8 mouse cellular contexts compared by ENCODE assay signal in the genomic region with DNA sequence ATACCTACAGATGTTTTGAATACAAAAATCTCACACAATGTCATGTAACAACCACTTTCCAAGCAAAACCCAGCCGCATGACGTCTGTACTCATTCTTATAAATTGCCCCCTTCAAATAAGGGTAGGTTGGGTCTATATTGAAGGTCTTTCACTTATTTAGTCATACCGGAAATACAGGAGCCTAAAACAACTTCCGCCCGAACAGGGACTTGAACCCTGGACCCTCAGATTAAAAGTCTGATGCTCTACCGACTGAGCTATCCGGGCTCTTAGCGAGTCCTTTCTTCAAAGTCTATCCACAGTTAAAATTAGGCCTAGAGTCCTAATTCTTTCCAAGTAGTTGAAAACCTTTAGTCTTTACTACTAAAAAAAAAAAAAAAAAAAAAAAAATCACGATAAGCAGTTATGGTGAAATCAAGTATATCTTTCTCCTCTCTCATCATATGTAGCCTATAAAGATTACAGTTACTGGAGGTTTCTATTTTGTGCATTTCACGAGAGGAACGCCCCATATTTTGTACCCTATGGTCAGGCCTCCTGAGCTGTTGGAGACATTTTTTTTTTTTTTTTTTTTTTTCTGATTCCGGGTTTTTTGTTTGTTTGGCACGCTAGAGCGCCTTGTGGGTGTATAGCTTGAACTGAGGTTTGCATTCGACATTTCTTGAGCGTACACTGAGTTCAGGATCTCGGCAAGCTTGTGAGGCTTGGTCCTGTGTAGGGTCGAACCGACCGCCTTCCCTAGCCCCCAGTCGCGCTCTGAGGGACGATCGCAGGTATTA. TPM values are rescaled to one million over a fixed set of nuclear protein-coding genes. Genes with fewer than 3 reads are reported as not detected.
DNase-seq lines count a peak whose midpoint lies in the region; ATAC-seq and TF ChIP-seq lines count a peak whose summit lies in the region.

No protein-coding gene starts in this region.

- peak; percentile 96 for DNase-seq in 416B (ENCODE audit: low read depth)
- DNase-seq in embryo, embryonic 9.5 days (ENCODE audit: extremely low spot score): peak; percentile 92
- DNase-seq in heart, adult 9 months (ENCODE audit: low spot score in 2 of 2): peak; percentile 67 to 85
- peak; percentile 75 to 83 for DNase-seq in kidney, adult 8-10 months
- DNase-seq in midbrain, postnatal 0 days (ENCODE audit: low spot score): peak; percentile 86
- peak; percentile 84 for DNase-seq in splenic B cell, adult 2 months (ENCODE audit: low read depth, low spot score)

- peak; percentile 5 for ATAC-seq in activated CD4-positive, CD25-positive, alpha-beta regulatory T cell, adult 4 months
- ATAC-seq in limb, embryonic 15.5 days (ENCODE audit: insufficient number of reproducible peaks, low FRiP score, low TSS enrichment, low read depth): peak; percentile 12; the same call in 1 of the 2 replicates
- ATAC-seq in midbrain, postnatal 0 days (ENCODE audit: low FRiP score): no peak

- H3K9me3 ChIP-seq in limb, embryonic 15.5 days: no peaks in the 10 kb centered on the region
- no peaks in the 10 kb centered on the region for H3K9me3 ChIP-seq in midbrain, postnatal 0 days (ENCODE audit: low read length)

- peak overlapping the region; percentile 52 for H3K9ac ChIP-seq in limb, embryonic 15.5 days
- H3K9ac ChIP-seq in midbrain, postnatal 0 days (replicated peaks; ENCODE audit: low read length, poor library complexity, severe bottlenecking): peak overlapping the region; percentile 71

- peaks cover 19% of the 10 kb centered on the region; the same call in 1 of the 2 replicates for H3K4me1 ChIP-seq in limb, embryonic 15.5 days
- H3K4me1 ChIP-seq in midbrain, postnatal 0 days (ENCODE audit: insufficient read depth, low read length): 0 out of 2 replicates have a peak, but pooled peaks cover 1% of the 10 kb centered on the region

- no peak for TF ChIP-seq CTCF in midbrain, postnatal 0 days (IDR thresholded peaks at IDR 0.05)

- peak overlapping the region; percentile 64 for H3K4me2 ChIP-seq in limb, embryonic 15.5 days
- peak overlapping the region; percentile 68 for H3K4me2 ChIP-seq in midbrain, postnatal 0 days (ENCODE audit: low read depth, low read length, poor library complexity, severe bottlenecking)

- peak overlapping the region; percentile 54 for H3K4me3 ChIP-seq in limb, embryonic 15.5 days
- peak overlapping the region; percentile 59 for H3K4me3 ChIP-seq in midbrain, postnatal 0 days (ENCODE audit: low read depth, low read length)

- H3K27me3 ChIP-seq in limb, embryonic 15.5 days: no peaks in the 10 kb centered on the region
- no peaks in the 10 kb centered on the region for H3K27me3 ChIP-seq in midbrain, postnatal 0 days (ENCODE audit: insufficient read depth, low read length)
- no peaks in the 10 kb centered on the region for H3K27me3 ChIP-seq in splenic B cell, adult 2 months (ENCODE audit: control insufficient read depth, insufficient read depth, low read length, poor library complexity, severe bottlenecking)

- H3K36me3 ChIP-seq in limb, embryonic 15.5 days: no peaks in the 10 kb centered on the region
- H3K36me3 ChIP-seq in midbrain, postnatal 0 days (ENCODE audit: insufficient read depth, low read length): no peaks in the 10 kb centered on the region
- H3K36me3 ChIP-seq in splenic B cell, adult 2 months (ENCODE audit: control insufficient read depth, insufficient read depth, low read length, poor library complexity, severe bottlenecking): no peaks in the 10 kb centered on the region

- peak overlapping the region; percentile 91 for H3K27ac ChIP-seq in limb, embryonic 15.5 days
- peak overlapping the region; percentile 82 for H3K27ac ChIP-seq in midbrain, postnatal 0 days (ENCODE audit: low read depth, low read length)

- WGBS in limb, embryonic 15.5 days: under 1% methylated on average over 24 of the region's 24 CpGs
- WGBS in midbrain, postnatal 0 days: 2% methylated on average over 24 of the region's 24 CpGs

RNA-seq across cellular contexts. Expression of gene Olfr1423, which starts 31.4 kb away (rescaled TPM):
- polyA plus RNA-seq in activated CD4-positive, CD25-positive, alpha-beta regulatory T cell, adult 4 months (2017; shearing (Covaris generic)): under 1 TPM in 1 of 2 experiments, not detected in 1; 0.05 TPM
- polyA plus RNA-seq in limb, embryonic 15.5 days (2015; fragmentation: Nextera tagmentation; extraction: Ambion mirVana): 0.03 TPM in 1 of 2 replicates, not detected in the other
- not detected in 2 replicates for total RNA-seq in midbrain, postnatal 0 days (2014; rRNA removed)
- not detected in 2 replicates for polyA plus RNA-seq in midbrain, postnatal 0 days (2015; fragmentation: Nextera tagmentation; extraction: Ambion mirVana)

RNA-seq across cellular contexts. Expression of gene Osbp, which starts 44.0 kb away (rescaled TPM):
- 1 to 10 TPM; 6.7 to 7.3 TPM for polyA plus RNA-seq in activated CD4-positive, CD25-positive, alpha-beta regulatory T cell, adult 4 months (2017; shearing (Covaris generic))
- polyA plus RNA-seq in limb, embryonic 15.5 days (2015; fragmentation: Nextera tagmentation; extraction: Ambion mirVana): 4.7 and 5.6 TPM in 2 replicates
- total RNA-seq in midbrain, postnatal 0 days (2014; rRNA removed): 24.6 and 28.1 TPM in 2 replicates
- polyA plus RNA-seq in midbrain, postnatal 0 days (2015; fragmentation: Nextera tagmentation; extraction: Ambion mirVana): 2.8 TPM in 2 replicates

RNA-seq across cellular contexts. Expression of gene Olfr1424, which starts 52.8 kb away (rescaled TPM):
- not detected for polyA plus RNA-seq in activated CD4-positive, CD25-positive, alpha-beta regulatory T cell, adult 4 months (2017; shearing (Covaris generic))
- not detected in 2 replicates for polyA plus RNA-seq in limb, embryonic 15.5 days (2015; fragmentation: Nextera tagmentation; extraction: Ambion mirVana)
- not detected in 2 replicates for total RNA-seq in midbrain, postnatal 0 days (2014; rRNA removed)
- polyA plus RNA-seq in midbrain, postnatal 0 days (2015; fragmentation: Nextera tagmentation; extraction: Ambion mirVana): not detected in 2 replicates
